Mouse (Mus musculus): ENCODE results near the gene Aup1. TPM values are rescaled to one million over a fixed set of nuclear protein-coding genes. Genes with fewer than 3 reads are reported as not detected.

The Aup1 gene
- polyA plus RNA-seq, 1 experiment from 2014 or later = 148 TPM

DNA sequence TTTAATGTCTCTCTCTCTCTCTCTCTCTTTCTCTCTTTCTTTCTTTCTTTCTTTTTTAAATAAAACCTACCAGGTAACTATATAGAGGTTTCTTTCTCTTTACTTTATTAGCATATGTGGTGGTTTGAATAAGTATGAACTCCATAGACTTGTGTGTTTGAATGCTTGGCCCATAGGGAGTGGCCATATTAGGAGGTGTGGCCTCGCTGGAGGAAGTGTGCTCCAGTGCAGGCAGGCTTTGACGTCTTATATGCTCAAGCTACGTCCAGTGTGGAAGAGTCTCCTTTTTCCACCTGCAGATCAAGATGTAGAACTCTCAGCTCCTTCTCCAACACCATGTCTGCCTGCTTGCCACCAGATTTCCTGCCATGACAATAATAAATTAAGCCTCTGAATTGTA lies 35.3 kb upstream of the Aup1 start:
- Histone ChIP-seq H3K27ac (replicated peaks) (no peak overlapping the region), H3K27me3 (replicated peaks; ENCODE audit: low read depth, poor library complexity, severe bottlenecking) (0 out of 2 replicates have a peak, but pooled peaks cover 5% of the 10 kb centered on the region), H3K9me3 (0 out of 2 replicates have a peak, but pooled peaks cover 2% of the 10 kb centered on the region), H3K36me3 (replicated peaks) (no peaks in the 10 kb centered on the region), H3K4me1 (no peaks in the 10 kb centered on the region), H3K4me3 (no peak overlapping the region)
- DNase-seq (ENCODE audit: low spot score) = no peak
- 71% methylated on average over 3 of the region's 3 CpGs for WGBS

DNA sequence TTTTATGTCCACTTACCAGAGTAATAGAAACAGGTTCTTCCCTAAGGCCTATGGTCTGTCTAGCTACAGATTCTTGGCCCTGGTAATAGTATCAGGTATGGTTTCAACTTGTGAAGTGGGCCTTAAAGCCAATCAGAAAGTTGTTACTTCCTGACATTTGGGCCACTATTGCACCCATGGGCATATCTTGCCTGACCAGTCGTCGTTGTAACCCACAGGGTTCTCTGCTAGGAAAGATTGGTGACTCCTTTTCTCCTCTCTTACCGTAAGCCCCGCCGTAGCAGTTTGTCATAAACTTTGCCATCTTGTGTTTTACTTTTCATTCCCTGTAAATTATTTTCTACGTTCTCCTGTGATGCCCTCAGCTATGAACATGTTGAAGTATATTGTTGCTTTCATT lies 34.2 kb upstream of the Aup1 start:
- DNase-seq (ENCODE audit: low spot score) = no peak
- Histone ChIP-seq H3K4me1 (no peaks in the 10 kb centered on the region), H3K4me3 (no peak overlapping the region), H3K27me3 (replicated peaks; ENCODE audit: low read depth, poor library complexity, severe bottlenecking) (0 out of 2 replicates have a peak, but pooled peaks cover 5% of the 10 kb centered on the region), H3K9me3 (0 out of 2 replicates have a peak, but pooled peaks cover 2% of the 10 kb centered on the region), H3K36me3 (replicated peaks) (no peaks in the 10 kb centered on the region), H3K27ac (replicated peaks) (no peak overlapping the region)
- 90% methylated on average over 6 of the region's 6 CpGs for WGBS

DNA sequence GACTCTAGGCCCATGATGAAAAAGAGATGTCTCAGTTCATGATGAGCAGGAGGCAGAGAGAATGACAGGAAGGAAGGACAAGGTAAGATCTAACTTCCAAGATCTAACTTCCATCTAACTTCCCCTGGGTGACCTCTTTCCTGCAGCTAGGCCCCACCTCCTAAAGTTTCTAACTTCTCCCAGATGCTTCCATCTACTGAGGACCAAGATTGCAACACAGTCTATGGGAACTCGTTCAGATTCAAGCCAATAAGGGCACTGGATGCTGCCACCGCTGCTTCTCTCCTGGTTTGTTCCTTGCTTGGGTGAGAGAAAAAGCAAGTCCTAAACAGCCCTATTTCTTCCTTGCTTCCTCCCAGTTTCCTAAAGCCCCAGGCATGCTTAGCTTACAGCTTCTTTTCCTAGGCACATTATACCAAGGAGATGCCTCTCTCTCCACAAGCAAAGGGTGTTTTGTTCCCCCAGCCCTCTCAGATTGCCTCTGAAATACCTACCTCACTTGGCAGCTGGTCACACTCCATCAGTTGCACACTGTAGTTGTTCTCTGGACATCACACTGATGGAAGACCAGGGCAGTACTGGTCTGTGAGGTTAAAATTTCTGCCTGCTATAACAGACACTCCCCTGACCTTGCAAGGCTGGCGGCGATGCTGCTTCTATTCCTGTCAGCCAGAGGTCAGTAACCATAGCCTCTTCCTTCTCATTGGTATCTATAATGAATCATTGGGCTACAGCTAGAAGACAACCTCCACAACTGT lies 33.3 kb upstream of the Aup1 start:
- Histone ChIP-seq H3K27ac (replicated peaks) (no peak overlapping the region), H3K36me3 (replicated peaks) (no peaks in the 10 kb centered on the region), H3K27me3 (replicated peaks; ENCODE audit: low read depth, poor library complexity, severe bottlenecking) (0 out of 2 replicates have a peak, but pooled peaks cover 6% of the 10 kb centered on the region), H3K9me3 (0 out of 2 replicates have a peak, but pooled peaks cover 2% of the 10 kb centered on the region), H3K4me1 (no peaks in the 10 kb centered on the region), H3K4me3 (no peak overlapping the region)
- no peak for DNase-seq (ENCODE audit: low spot score)
- 82% methylated on average over 4 of the region's 4 CpGs for WGBS

DNA sequence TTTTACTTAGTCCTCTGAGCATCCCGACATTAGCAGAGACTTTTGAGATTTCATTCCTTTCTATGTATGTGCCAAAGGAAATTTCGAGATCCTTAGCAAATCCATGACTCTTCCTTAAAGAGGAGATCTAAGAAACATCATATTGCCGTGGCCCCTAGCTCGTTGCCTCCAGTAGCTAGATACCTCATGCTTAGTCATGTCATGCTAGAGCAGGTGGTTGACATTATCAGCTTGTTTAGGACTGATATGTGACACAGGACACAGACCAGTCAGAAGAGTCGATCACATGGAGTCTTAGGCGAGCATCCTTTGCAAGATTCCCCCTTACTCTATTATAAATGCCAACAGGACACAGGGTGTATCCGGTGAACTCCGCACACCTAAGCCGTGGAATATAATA lies 31.3 kb upstream of the Aup1 start:
- H3K4me3 ChIP-seq = no peak overlapping the region
- no peak overlapping the region for H3K27ac ChIP-seq (replicated peaks)
- H3K36me3 ChIP-seq (replicated peaks) = no peaks in the 10 kb centered on the region
- peaks cover 23% of the 10 kb centered on the region for H3K27me3 ChIP-seq (replicated peaks; ENCODE audit: low read depth, poor library complexity, severe bottlenecking)
- WGBS = 89% methylated on average over 9 of the region's 9 CpGs
- H3K9me3 ChIP-seq = 0 out of 2 replicates have a peak, but pooled peaks cover 2% of the 10 kb centered on the region
- no peak for DNase-seq (ENCODE audit: low spot score)
- peaks cover 8% of the 10 kb centered on the region for H3K4me1 ChIP-seq

DNA sequence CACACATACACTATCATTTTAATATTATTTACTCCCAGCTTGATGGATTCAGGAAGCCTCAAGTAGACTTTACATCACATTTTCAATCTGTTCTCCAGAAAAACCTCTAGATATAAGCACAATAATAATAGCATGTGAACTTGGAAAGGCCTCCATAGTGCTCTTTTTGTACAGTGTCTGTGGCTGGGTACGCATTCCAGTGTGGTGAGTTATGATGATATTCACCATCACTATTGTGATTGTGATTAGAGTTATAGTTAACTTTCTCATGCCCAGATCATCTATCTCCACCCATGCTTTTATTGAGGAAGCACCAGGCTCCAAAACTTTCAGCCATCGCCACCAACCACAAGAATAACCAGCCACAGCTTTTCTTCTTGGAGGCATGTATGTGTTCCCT lies 30.5 kb upstream of the Aup1 start:
- H3K36me3 ChIP-seq (replicated peaks) = no peaks in the 10 kb centered on the region
- peaks cover 31% of the 10 kb centered on the region for H3K27me3 ChIP-seq (replicated peaks; ENCODE audit: low read depth, poor library complexity, severe bottlenecking)
- no peak overlapping the region for H3K4me3 ChIP-seq
- no peaks in the 10 kb centered on the region for H3K9me3 ChIP-seq
- no peak for DNase-seq (ENCODE audit: low spot score)
- peaks cover 12% of the 10 kb centered on the region for H3K4me1 ChIP-seq
- no peak overlapping the region for H3K27ac ChIP-seq (replicated peaks)
- WGBS = 95% methylated on average over 2 of the region's 2 CpGs

DNA sequence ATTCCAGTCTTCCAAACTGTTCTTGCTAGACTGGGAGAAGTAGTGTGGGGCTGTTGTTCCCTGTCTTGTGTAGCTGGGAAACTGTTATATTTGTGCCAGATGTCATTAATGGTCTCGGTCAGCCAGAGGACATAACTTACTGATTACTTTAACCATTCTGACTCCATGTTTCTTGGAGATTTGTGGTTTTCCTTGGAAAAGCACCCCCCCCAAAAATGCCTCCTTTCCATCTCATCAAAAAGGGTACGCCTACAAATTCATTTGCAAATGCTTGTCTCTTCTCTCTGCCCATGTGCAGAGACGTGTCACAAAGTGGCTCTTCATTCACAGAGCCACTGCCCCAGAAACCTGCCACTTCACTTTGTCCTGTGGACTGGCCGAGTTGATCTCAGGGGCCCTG lies 29.9 kb upstream of the Aup1 start:
- no peak overlapping the region for H3K27ac ChIP-seq (replicated peaks)
- peaks cover 17% of the 10 kb centered on the region for H3K4me1 ChIP-seq

DNA sequence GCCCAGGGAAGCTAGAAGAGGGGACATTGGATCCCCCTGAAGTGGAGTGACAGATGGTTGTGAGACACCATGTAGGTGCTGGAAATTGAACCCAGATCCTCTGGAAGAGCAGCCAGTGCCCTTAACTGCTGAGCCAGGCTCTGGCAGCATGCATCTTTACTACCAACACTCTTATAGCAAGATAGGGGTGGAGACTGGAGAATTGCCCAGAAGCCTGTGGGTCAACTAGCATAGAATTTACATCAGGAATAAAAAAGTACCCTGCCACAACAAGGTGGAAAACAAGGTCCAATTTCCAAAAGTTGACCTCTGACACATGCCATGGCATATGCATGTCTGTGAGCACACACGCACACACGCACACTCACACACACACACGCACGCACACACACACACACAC lies 29.1 kb upstream of the Aup1 start:
- Histone ChIP-seq H3K9me3 (no peaks in the 10 kb centered on the region), H3K4me3 (no peak overlapping the region), H3K27ac (replicated peaks) (no peak overlapping the region), H3K27me3 (replicated peaks; ENCODE audit: low read depth, poor library complexity, severe bottlenecking) (peaks cover 45% of the 10 kb centered on the region), H3K36me3 (replicated peaks) (no peaks in the 10 kb centered on the region), H3K4me1 (peaks cover 24% of the 10 kb centered on the region)
- WGBS = 93% methylated on average over 4 of the region's 4 CpGs
- no peak for DNase-seq (ENCODE audit: low spot score)

More for the DNA sequence above, 29.9 kb upstream of the Aup1 start:
- Histone ChIP-seq H3K36me3 (replicated peaks) (no peaks in the 10 kb centered on the region), H3K9me3 (no peaks in the 10 kb centered on the region), H3K4me3 (no peak overlapping the region), H3K27me3 (replicated peaks; ENCODE audit: low read depth, poor library complexity, severe bottlenecking) (peaks cover 37% of the 10 kb centered on the region)
- DNase-seq (ENCODE audit: low spot score) = no peak
- WGBS = 70% methylated on average over 4 of the region's 4 CpGs

DNA sequence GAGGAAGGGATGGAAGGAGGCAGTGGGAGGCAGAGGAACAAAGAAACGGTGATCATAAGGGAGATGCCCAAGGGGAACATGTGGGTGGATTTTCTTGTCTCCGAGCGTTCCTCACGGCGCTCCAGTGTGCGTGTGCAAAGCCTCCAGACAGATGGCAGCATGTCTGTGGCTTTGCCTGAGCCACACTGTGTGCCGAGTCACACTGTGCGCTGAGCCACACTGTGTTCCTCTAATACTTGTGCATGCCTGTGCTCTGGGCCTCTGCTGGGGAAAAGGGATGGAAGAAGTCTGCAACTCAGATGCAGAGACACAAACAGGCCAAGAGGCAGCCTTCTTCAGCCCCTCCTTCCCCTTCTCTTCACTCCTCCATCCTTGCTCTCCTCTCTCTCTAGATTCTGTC lies 27.0 kb upstream of the Aup1 start:
- Histone ChIP-seq H3K27me3 (replicated peaks; ENCODE audit: low read depth, poor library complexity, severe bottlenecking) (peaks cover 61% of the 10 kb centered on the region), H3K4me3 (no peak overlapping the region), H3K4me1 (peaks cover 38% of the 10 kb centered on the region), H3K27ac (replicated peaks) (peak overlapping the region; percentile 41; the same call in 1 of the 2 replicates), H3K9me3 (no peaks in the 10 kb centered on the region), H3K36me3 (replicated peaks) (peaks cover 10% of the 10 kb centered on the region; the same call in 1 of the 2 replicates)
- 71% methylated on average over 8 of the region's 8 CpGs for WGBS
- no peak for DNase-seq (ENCODE audit: low spot score)

DNA sequence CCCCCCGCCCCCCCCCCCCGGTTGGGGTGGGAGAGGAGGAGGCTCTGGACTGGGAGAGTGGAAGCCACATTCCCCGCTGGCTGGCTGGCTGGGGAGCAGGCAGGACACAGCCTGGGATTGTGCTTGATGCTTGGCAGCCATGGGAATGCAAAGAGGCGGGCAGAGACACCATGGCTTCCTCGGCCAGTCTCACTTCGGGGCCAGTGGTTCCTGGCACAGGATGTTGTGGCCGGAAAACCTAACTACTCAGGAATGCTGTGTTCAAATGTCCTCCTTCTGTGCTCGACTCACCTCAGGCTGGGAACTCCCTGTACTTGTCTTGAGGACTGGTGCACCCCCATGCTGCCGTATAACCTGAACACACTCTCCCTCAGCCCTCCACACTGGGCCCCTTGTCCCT lies 26.6 kb upstream of the Aup1 start:
- Histone ChIP-seq H3K27ac (replicated peaks) (peak overlapping the region; percentile 41; the same call in 1 of the 2 replicates), H3K4me3 (no peak overlapping the region), H3K27me3 (replicated peaks; ENCODE audit: low read depth, poor library complexity, severe bottlenecking) (peaks cover 65% of the 10 kb centered on the region), H3K4me1 (peaks cover 42% of the 10 kb centered on the region), H3K9me3 (no peaks in the 10 kb centered on the region), H3K36me3 (replicated peaks) (peaks cover 10% of the 10 kb centered on the region; the same call in 1 of the 2 replicates)
- DNase-seq (ENCODE audit: low spot score) = no peak
- WGBS = 44% methylated on average over 9 of the region's 9 CpGs

DNA sequence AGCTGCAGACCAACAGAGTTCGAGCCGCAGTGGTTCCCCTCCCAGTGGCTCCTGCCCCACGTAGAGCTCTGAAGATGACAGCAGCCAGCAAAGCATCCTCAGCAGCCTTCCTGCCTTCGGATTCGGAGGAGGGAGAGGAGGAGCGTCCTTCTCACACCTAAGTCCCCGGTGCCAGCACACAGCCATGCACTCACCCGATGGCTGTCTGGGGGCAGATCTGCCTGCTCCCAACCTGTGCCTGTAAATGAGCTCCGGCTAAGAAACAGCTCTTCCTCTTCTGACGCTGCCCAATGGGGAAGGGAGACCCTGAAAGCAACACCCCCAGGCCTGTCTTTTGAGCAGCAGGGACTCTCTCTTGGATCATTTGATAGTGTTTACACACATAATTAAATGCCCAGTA lies 24.5 kb upstream of the Aup1 start:
- Histone ChIP-seq H3K36me3 (replicated peaks) (peaks cover 10% of the 10 kb centered on the region; the same call in 1 of the 2 replicates), H3K9me3 (no peaks in the 10 kb centered on the region), H3K4me1 (peaks cover 63% of the 10 kb centered on the region), H3K27ac (replicated peaks) (no peak overlapping the region), H3K27me3 (replicated peaks; ENCODE audit: low read depth, poor library complexity, severe bottlenecking) (peaks cover 72% of the 10 kb centered on the region), H3K4me3 (no peak overlapping the region)
- 11% methylated on average over 10 of the region's 10 CpGs for WGBS
- DNase-seq (ENCODE audit: low spot score) = no peak

DNA sequence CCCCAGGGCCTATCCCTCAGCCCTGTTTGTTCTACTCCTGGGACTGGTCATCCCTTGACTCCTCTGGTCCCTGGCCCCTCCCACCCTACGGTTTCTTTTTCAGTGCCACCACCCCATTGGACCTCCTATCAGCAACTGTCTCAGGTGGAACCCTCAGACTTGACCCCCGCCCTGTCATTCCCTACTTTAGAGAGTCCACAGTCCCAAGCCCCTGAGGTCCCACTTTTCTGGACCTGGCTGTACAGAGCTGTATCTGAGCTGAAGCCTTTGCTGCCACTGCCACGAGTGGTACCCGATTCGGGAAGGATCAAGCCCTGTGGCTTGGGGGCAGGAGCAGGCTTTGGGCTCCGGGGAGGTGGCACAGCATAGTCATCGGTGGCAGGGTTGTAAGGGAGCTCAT lies 23.2 kb upstream of the Aup1 start:
- H3K27ac ChIP-seq (replicated peaks) = no peak overlapping the region
- H3K9me3 ChIP-seq = no peaks in the 10 kb centered on the region
- H3K4me1 ChIP-seq = peaks cover 71% of the 10 kb centered on the region
- peaks cover 84% of the 10 kb centered on the region for H3K27me3 ChIP-seq (replicated peaks; ENCODE audit: low read depth, poor library complexity, severe bottlenecking)
- peaks cover 10% of the 10 kb centered on the region; the same call in 1 of the 2 replicates for H3K36me3 ChIP-seq (replicated peaks)
- no peak overlapping the region for H3K4me3 ChIP-seq
- DNase-seq (ENCODE audit: low spot score) = no peak
- 54% methylated on average over 7 of the region's 7 CpGs for WGBS

DNA sequence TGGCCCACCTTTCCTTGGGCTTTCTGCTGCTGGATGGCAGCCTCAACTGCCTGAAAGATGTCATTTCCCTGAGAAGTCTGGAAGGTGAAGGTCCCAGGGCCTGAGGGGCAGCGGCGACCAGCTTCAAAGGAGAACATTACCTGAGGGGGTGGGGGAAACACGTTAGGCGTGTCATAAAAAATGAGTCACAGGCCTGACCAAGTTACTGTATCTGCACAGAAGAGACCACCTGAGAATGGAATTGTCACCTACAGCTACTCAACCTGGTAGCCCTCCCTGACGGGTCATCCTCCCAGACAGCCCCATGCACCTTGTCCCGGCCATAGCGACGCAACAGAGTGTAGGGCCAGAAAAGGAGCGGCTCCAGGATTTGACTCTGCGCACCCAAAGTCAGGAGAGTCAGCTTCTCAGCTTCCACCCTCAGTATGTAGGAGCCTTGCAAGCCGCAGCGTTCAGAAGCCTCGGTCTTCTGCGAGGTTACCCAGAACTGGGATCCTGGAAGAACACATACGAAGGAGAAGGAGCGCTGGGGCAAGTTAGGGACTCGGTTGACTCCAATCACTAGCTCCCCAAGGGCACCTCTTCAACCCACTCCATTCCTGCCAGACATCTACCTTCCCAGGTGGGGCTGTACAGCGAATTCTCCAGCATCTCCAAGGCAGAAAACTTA lies 22.3 kb upstream of the Aup1 start:
- peak overlapping the region; percentile 63 for H3K4me3 ChIP-seq
- peaks cover 10% of the 10 kb centered on the region; the same call in 1 of the 2 replicates for H3K36me3 ChIP-seq (replicated peaks)
- peaks cover 71% of the 10 kb centered on the region for H3K4me1 ChIP-seq
- no peak overlapping the region for H3K27ac ChIP-seq (replicated peaks)
- DNase-seq (ENCODE audit: low spot score) = no peak
- 11% methylated on average over 18 of the region's 18 CpGs for WGBS
- H3K9me3 ChIP-seq = no peaks in the 10 kb centered on the region
- peaks cover 87% of the 10 kb centered on the region for H3K27me3 ChIP-seq (replicated peaks; ENCODE audit: low read depth, poor library complexity, severe bottlenecking)

Data from embryonic facial prominence, embryonic 10.5 days (tissue).